34 mouse cellular contexts compared by ENCODE assay signal in genomic region chr2:21253644-21254043, GRCm38 (mm10). TPM values are rescaled to one million over a fixed set of nuclear protein-coding genes. Genes with fewer than 3 reads are reported as not detected.
"Had no signal": no experiment of that assay in that cellular context is flagged by ENCODE, and none has a peak within 500 bp of the region (broad histone marks: within the 10 kb centered on the region; RNA-seq: fewer than 3 reads in every experiment).

No protein-coding gene starts in this region.

- H3K27me3 ChIP-seq: limb, embryonic 12.5 days; limb, embryonic 13.5 days; limb, embryonic 15.5 days; liver, embryonic 12.5 days; liver, embryonic 13.5 days; liver, embryonic 15.5 days; lung, embryonic 15.5 days; megakaryocyte, embryonic 14.5 days; midbrain, embryonic 12.5 days; midbrain, embryonic 13.5 days; midbrain, embryonic 15.5 days had no signal

- DNase-seq: left cerebral cortex, postnatal 4 days; liver; liver, embryonic 13.5 days; liver, postnatal 0 days; lung, adult 18-20 months; lung, adult 2 months; lung, embryonic 14.5 days; lung, postnatal 10 days; lung, postnatal 14 days; lung, postnatal 36 days; lung, postnatal 4 days; midbrain, embryonic 14.5 days had no signal

- H3K4me3 ChIP-seq: left cerebral cortex, adult 2 months; limb, embryonic 10.5 days; limb, embryonic 12.5 days; limb, embryonic 13.5 days; limb, embryonic 15.5 days; liver, embryonic 12.5 days; liver, embryonic 13.5 days; liver, embryonic 15.5 days; lung, embryonic 15.5 days; megakaryocyte, embryonic 14.5 days; midbrain, embryonic 10.5 days; midbrain, embryonic 12.5 days; midbrain, embryonic 13.5 days; midbrain, embryonic 15.5 days had no signal

- H3K36me3 ChIP-seq: limb, embryonic 10.5 days; limb, embryonic 12.5 days; limb, embryonic 13.5 days; limb, embryonic 15.5 days; liver, embryonic 12.5 days; liver, embryonic 13.5 days; liver, embryonic 15.5 days; lung, embryonic 15.5 days; midbrain, embryonic 10.5 days; midbrain, embryonic 12.5 days; midbrain, embryonic 13.5 days; midbrain, embryonic 15.5 days had no signal

- H3K4me2 ChIP-seq: limb, embryonic 12.5 days; limb, embryonic 13.5 days; limb, embryonic 15.5 days; liver, embryonic 11.5 days; liver, embryonic 12.5 days; liver, embryonic 13.5 days; liver, embryonic 15.5 days; lung, embryonic 14.5 days; lung, embryonic 15.5 days; midbrain, embryonic 11.5 days; midbrain, embryonic 12.5 days; midbrain, embryonic 13.5 days; midbrain, embryonic 15.5 days had no signal

- ATAC-seq: liver, embryonic 12.5 days; liver, postnatal 0 days; lung, postnatal 0 days; midbrain, embryonic 13.5 days; midbrain, embryonic 15.5 days; midbrain, embryonic 16.5 days had no signal

RNA-seq across cellular contexts. Expression of gene Enkur, which starts 48.5 kb away (rescaled TPM):
- total RNA-seq: liver, adult 2 months; megakaryocyte, adult 5-6 weeks had no signal
- polyA plus RNA-seq: limb, embryonic 10.5 days; limb, embryonic 11.5 days; limb, embryonic 12.5 days; liver, adult 2 months; liver, embryonic 12.5 days; liver, embryonic 13.5 days; liver, embryonic 15.5 days; liver, embryonic 16.5 days; macrophage had no signal
